Mouse (Mus musculus) gastrocnemius, postnatal 4 days (tissue): Measurements from ENCODE around the gene Dchs1. TPM values are rescaled to one million over a fixed set of nuclear protein-coding genes. Genes with fewer than 3 reads are reported as not detected.

Experiments used
- DNase-seq, 2 experiments: peaks; one replicate each; pipeline ENCODE4 v3.0.0; 2021 to 2022; ENCODE audit warnings: low spot score in 2 of 2, mixed read lengths in 2 of 2
- total RNA-seq, 2 experiments: library from RNA; stranded (reverse); gene quantifications; 2 replicates each; pipeline ENCODE4 v1.2.3; 2021

Gene Dchs1
- total RNA-seq, 2 experiments from 2014 or later, result 40.9 to 42.5 TPM

DNA sequence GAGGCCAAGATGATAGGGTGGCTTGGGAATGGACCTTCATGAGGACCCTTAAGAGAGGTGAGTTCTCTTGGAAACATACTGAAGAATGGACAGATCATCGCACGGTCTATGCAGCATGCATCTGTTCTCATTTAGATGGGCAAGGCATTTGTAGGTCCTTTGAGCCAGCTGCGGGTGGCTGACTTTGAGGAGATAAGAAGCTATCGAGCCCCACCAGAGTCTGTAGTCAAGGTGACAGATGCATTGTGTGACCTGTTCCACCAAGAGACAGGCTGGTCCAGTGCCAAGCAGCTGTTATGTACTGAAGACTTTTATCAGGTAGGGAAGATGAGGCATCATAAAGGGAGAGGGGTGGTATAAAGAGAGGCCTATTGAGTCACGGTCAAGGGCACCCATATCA, 78.7 kb downstream of the Dchs1 start:
- DNase-seq, result no peak

DNA sequence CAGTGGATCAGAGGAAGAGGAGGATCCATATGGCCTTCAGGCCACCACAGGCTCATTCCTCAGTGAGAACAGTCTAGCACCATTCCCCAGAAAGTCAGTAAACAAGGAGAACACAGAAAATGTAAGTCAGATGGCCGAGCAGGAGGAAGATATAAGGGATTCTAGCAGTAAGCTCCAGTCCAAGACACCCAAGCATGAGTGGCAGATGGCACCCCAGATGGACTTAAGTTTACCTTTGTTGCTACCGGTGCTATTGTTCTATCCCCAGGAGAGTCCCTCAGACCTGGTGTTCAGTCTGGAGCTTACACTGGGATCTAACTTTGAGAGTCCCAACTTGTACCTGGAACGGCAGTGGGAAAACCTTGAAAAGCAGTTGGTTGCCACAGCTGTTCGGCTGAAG, 83.6 kb downstream of the Dchs1 start:
- DNase-seq, result no peak

DNA sequence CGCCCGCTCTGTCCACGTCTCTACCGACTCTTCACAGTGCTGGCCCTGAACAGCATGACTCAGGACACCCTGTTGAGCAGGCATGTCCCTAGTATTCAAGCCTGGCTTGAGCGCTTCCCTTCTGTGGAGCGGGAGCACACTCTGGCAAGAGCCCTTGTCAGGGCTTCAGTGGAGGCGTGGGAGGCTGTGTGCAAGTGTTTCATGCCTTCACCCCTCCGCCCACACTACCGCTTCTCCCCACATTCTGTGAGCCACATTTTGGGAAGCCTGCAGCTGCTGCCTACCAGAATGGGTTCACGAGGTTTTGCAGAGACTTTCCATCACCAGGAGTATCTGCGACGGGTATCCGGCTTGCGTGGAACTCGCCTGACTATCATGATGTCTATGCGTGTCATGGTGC, 84.3 kb downstream of the Dchs1 start:
- DNase-seq, result no peak

Other genes starting within 250 kb of the Dchs1 start
- gene Smpd1, start 233.3 kb downstream of the Dchs1 start, total RNA-seq, result 10 to 100 TPM; 36.3 to 39.2 TPM
- gene Apbb1, start 206.0 kb downstream of the Dchs1 start, total RNA-seq, result 10 to 100 TPM; 15.0 to 16.6 TPM
- gene Hpx, start 187.5 kb downstream of the Dchs1 start, total RNA-seq, result 1 to 10 TPM in 1 of 2 experiments, under 1 TPM in 1; 0.66 to 9.8 TPM
- gene Trim3, start 154.1 kb downstream of the Dchs1 start, total RNA-seq, result 10 to 100 TPM; 26.2 to 34.9 TPM
- 10 to 100 TPM; 78.9 to 88.0 TPM for gene Timm10b, start 147.6 kb downstream of the Dchs1 start, total RNA-seq
- gene Arfip2, start 147.2 kb downstream of the Dchs1 start, total RNA-seq, result 10 to 100 TPM; 39.9 to 41.7 TPM
- gene Gm45799, start 147.1 kb downstream of the Dchs1 start, total RNA-seq, result 1 to 10 TPM; 2.8 to 4.0 TPM
- gene Dnhd1, start 136.8 kb downstream of the Dchs1 start, total RNA-seq, result 1 to 10 TPM; 2.2 to 3.0 TPM
- 100 to 1,000 TPM; 186 to 188 TPM for gene Ilk, start 51.1 kb downstream of the Dchs1 start, total RNA-seq
- gene Rrp8, start 50.3 kb downstream of the Dchs1 start, total RNA-seq, result 10 to 100 TPM; 14.5 to 16.9 TPM
- 10 to 100 TPM; 85.8 to 98.7 TPM for gene Taf10, start 43.3 kb downstream of the Dchs1 start, total RNA-seq
- gene Tpp1, start 35.4 kb downstream of the Dchs1 start, total RNA-seq, result 10 to 100 TPM; 37.6 to 42.6 TPM
- 100 to 1,000 TPM; 177 to 182 TPM for gene Mrpl17, start 23.4 kb upstream of the Dchs1 start, total RNA-seq
- gene Gm4070, start 166.3 kb upstream of the Dchs1 start, total RNA-seq, result 1 to 10 TPM; 1.5 to 1.9 TPM